Mouse (Mus musculus): ENCODE data around the gene Nr1d1.

Gene Nr1d1

GRCm38 (mm10) chr11:98774582-98775347 is at the start of gene Nr1d1:
TSS of gene Nr1d1 (minus strand) at chr11:98775333.
- DNase-seq (ENCODE audit: inconsistent age in 2 of 2, low spot score in 1 of 2), result no peak

- no peak for DNase-seq (ENCODE audit: inconsistent age in 2 of 2, low spot score in 1 of 2)
Observed at GRCm38 (mm10) chr11:98820968-98821367, 45.8 kb upstream of the Nr1d1 start.

GRCm38 (mm10) chr11:98816706-98817239 is 41.6 kb upstream of the Nr1d1 start:
- DNase-seq (ENCODE audit: inconsistent age in 2 of 2, low spot score in 1 of 2), result no peak

DNA sequence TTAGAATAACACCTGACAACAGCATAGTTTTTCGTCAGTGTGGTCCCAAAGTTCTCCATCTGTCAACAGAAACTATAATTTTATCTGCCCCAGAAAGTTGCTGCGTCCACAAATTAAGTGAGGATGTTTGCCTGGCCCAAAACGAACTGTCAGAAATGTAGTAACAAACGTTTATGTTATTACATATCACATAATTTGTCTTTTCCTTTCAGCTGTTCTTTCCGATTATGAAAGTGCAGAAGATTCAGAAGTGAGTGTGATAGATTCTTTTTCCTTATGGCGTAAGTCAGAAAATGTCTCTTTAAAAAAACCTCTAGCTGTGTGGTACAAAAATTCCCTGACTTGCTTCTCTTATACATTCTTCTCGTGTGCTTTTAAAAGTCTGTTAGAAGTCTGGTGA is 35.6 kb upstream of the Nr1d1 start:
- DNase-seq (ENCODE audit: inconsistent age in 2 of 2, low spot score in 1 of 2), result no peak

DNA sequence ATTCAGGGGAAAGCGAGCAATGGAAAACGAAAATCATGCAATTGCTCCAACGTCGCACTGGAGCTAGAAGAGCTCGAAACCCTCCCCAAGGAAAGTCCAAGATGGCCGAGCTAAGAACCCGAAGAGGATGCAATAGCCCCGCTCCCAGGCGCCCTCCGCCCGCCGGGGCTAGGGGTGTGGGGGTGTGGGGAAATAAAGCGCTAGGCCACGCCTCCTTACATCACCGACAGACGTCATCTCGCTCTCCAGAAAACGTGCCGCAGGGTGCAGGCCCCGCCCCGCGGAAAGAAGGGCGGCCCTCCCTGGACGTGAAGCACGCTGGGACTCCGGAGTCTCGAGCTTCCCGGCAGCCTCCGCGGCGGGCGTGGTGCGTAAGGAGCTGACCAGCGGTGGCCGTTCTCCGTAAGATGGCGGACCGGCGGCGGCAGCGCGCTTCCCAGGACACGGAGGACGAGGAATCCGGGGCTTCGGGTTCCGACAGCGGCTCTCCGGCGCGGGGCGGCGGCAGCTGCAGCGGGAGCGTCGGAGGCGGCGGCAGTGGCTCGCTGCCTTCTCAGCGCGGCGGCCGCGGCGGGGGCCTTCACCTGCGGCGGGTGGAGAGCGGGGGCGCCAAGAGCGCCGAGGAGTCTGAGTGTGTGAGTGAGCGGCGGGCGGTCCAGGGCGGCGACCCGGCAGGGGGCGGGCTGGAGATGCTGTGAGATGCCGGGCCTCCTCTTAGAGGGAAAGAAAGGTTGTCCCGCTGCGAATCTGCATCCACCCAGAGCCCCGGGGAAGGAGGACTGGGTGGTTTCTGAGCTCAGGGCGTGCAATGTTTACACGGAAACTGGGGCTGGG is 34.5 kb upstream of the Nr1d1 start:
- peak; percentile 99 to 100 for DNase-seq (ENCODE audit: inconsistent age in 2 of 2, low spot score in 1 of 2)

- no peak for DNase-seq (ENCODE audit: inconsistent age in 2 of 2, low spot score in 1 of 2)
Observed at GRCm38 (mm10) chr11:98808417-98808816, 33.3 kb upstream of the Nr1d1 start.

DNA sequence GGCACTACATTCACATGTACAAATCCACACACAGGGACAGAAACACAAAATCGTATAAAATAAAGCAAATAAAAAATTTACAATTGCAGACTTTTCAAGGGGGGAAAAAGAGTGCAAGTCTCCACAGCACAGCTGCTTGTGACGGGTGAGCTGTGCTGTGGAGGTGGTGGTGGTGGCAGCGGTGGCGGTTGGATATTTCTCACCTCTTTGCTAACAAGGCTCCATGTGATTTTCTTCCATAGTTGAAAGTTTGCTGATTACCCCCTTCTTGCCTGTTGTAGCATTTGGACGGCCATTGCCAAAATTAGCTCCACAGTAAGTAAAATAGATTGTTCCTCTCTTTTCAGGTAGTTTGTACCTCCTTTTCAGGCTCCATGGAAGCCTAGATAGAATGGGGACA is 29.5 kb upstream of the Nr1d1 start, which contains the start of gene Casc3:
Casc3 (plus strand) TSS at position 301 of the 400 bp plus-strand sequence.
- no peak for DNase-seq (ENCODE audit: inconsistent age in 2 of 2, low spot score in 1 of 2)

DNA sequence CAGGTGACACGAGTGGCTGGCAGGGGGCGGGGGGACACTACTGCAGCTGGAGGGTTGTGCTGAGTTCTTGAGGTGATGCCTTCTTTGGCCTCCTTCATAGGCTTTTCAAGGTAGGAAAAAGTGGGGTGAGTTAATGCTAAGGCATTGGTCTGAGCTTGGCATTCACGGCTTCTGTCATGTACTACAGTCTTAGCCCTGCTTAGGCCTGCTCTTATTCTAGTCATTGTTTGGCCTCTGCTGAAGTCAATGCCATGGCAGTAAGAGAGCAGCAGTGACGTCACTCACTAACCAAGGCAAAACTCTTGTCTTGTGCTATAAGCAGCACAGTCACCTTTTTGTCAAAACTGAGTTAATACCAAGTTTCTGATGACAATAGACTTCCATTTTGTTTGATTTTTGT is 22.8 kb upstream of the Nr1d1 start:
- peak in 1 of 2 experiments; percentile 82 for DNase-seq (ENCODE audit: inconsistent age in 2 of 2, low spot score in 1 of 2)

GRCm38 (mm10) chr11:98797306-98797705 is 22.2 kb upstream of the Nr1d1 start:
- DNase-seq (ENCODE audit: inconsistent age in 2 of 2, low spot score in 1 of 2), result peak in 1 of 2 experiments; percentile 77

DNA sequence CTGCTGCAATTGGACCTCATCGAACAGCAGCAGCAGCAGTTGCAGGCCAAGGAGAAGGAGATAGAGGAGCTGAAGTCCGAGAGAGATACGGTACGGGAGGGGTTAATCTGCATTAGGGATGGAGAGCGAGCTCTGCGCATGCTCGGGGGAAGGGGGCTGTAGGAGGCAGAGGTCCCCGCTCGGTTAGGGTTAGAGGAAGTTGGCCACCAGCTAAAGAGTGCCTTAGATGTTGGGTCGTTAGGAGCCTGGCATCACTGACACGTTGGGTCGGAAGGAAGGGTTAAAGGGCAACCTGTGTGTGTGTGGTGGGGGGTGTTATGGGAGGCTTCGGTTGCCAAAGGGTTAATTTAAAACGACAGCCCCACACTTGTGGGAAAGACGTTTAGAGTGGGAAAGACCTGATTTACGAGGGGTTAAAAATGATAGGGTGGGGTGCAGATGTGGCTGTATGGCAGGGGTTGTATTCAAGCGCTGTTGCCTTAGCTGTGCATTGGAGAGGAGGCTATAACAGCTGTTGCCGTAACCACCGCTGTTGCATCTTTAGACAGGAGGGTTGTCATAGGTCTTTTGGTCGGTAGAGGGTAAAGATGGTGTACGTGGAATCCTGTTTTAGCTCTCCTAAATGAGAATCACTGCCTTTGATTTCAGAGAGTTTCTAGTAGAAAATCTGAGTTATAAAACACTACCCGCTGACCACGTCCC is 21.5 kb upstream of the Nr1d1 start:
- peak; percentile 73 to 91 for DNase-seq (ENCODE audit: inconsistent age in 2 of 2, low spot score in 1 of 2)

DNA sequence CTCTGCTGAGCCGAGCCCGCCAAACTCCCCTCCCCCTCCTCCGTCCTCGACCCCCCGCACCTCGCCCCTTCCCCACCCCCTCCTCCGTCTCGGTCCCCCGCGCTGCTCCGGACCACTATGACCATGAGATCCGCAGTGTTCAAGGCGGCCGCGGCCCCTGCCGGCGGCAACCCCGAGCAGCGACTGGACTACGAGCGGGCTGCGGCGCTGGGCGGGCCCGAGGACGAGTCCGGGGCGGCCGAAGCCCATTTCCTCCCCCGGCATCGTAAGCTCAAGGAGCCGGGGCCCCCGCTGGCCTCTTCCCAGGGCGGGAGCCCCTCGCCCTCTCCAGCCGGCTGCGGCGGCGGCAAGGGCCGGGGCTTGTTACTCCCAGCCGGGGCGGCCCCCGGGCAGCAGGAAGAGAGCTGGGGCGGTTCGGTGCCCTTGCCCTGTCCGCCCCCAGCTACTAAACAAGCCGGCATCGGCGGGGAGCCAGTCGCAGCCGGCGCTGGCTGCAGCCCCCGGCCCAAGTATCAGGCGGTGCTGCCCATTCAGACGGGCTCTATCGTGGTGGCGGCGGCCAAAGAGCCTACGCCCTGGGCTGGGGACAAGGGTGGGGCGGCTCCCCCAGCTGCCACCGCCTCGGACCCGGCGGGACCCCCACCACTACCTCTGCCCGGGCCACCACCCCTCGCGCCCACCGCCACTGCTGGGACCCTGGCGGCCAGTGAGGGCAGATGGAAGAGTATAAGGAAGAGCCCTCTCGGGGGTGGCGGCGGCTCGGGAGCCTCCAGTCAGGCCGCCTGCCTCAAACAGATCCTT is 20.8 kb upstream of the Nr1d1 start:
- peak; percentile 67 to 86 for DNase-seq (ENCODE audit: inconsistent age in 2 of 2, low spot score in 1 of 2)

- peak; percentile 94 to 98 for DNase-seq (ENCODE audit: inconsistent age in 2 of 2, low spot score in 1 of 2)
Observed at GRCm38 (mm10) chr11:98795015-98795713, 20.0 kb upstream of the Nr1d1 start, which contains the start of gene Msl1. TSS of gene Msl1 (plus strand) at chr11:98795516.

- peak; percentile 89 to 96 for DNase-seq (ENCODE audit: inconsistent age in 2 of 2, low spot score in 1 of 2)
Observed at GRCm38 (mm10) chr11:98794469-98795014, 19.4 kb upstream of the Nr1d1 start.

GRCm38 (mm10) chr11:98792081-98792480 is 16.9 kb upstream of the Nr1d1 start:
- no peak for DNase-seq (ENCODE audit: inconsistent age in 2 of 2, low spot score in 1 of 2)

GRCm38 (mm10) chr11:98791448-98791847 is 16.3 kb upstream of the Nr1d1 start:
- no peak for DNase-seq (ENCODE audit: inconsistent age in 2 of 2, low spot score in 1 of 2)

DNA sequence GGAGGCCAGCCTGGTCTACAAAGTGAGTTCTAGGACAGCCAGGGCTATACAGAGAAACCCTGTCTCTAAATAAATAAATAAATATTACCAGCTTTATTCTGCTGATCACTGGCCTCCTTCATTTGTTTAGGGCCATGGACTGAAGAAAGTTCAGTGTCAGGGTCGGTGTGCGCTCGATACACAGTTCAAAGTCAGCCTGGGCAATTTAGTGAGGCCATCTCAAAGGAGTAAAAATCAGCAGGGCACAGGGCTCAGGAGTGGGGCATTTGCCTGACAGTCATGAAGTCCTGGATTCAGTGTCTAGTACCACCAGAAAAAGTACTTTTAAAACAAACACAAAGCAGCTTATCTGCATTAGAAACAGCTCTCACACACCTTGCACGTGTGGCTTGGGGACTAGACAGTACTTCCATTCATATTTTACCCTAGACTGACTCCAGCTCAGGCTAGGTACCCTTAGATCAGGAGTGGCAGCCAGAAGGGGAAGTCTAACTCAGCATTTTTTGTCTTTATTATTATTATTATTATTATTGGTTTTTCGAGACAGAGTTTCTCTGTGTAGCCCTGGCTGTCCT is 15.6 kb upstream of the Nr1d1 start:
- DNase-seq (ENCODE audit: inconsistent age in 2 of 2, low spot score in 1 of 2), result no peak

- DNase-seq (ENCODE audit: inconsistent age in 2 of 2, low spot score in 1 of 2), result no peak
Observed at GRCm38 (mm10) chr11:98789824-98790223, 14.7 kb upstream of the Nr1d1 start.

DNA sequence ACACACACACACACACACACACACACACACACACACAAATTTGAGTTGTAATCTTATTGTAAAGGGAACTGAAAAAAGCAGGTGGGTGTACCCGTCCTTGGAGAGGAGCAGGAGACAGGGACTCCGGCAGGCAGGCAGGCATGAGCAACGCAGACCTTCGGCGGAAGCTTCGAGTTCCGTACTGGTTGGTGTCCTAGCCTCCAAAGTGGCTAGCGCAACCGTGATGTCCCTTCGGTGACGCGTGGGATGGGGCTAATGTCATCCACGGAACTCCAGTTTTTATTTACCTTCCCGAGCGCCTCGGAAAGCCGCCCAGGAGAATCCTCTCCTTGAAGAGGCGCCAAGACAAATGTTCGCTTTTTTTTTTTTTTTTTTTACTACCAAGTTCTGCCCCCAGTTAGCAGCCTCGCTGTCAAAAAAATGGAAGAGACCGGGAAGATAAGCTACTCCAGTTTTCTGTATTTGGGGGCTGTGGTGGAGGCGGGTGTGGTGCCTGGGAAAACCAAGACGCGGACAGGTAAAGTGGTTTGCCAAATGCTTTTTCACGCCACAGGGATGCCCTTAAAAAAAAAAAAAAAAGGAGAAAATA is 14.2 kb upstream of the Nr1d1 start:
- DNase-seq (ENCODE audit: inconsistent age in 2 of 2, low spot score in 1 of 2), result no peak

Measured in adrenal gland, adult (tissue).